Mouse (Mus musculus): Measurements from ENCODE around the gene Sec14l1.

GRCm38 (mm10) chr11:117145451-117146117 lies 30.6 kb downstream of the Sec14l1 start:
- TF ChIP-seq GATA1 (IDR thresholded peaks at IDR 0.05; ENCODE audit: borderline replicate concordance, low read length) (no peak), FLI1 (IDR thresholded peaks at IDR 0.05; ENCODE audit: low read length) (no peak)
